Mouse (Mus musculus) testis, adult 2 months (tissue): ENCODE measurements around the gene Setx.

ENCODE experiments used
- CTCF ChIP-seq: fragments of 200-500 bp; IDR thresholded peaks from 2 replicates; pipeline ENCODE4 v1.5.1; 2012; ENCODE audit warnings: low read depth, mild to moderate bottlenecking, inconsistent platforms, low read length, moderate library complexity; ENCODE audit not compliant: control insufficient read depth, insufficient read depth, insufficient replicate concordance
- POLR2A ChIP-seq: fragments of 200-500 bp; IDR thresholded peaks from 2 replicates; pipeline ENCODE4 v1.6.1; 2012; ENCODE audit warnings: low read depth, mild to moderate bottlenecking, inconsistent platforms, low read length, moderate library complexity; ENCODE audit not compliant: control insufficient read depth

DNA sequence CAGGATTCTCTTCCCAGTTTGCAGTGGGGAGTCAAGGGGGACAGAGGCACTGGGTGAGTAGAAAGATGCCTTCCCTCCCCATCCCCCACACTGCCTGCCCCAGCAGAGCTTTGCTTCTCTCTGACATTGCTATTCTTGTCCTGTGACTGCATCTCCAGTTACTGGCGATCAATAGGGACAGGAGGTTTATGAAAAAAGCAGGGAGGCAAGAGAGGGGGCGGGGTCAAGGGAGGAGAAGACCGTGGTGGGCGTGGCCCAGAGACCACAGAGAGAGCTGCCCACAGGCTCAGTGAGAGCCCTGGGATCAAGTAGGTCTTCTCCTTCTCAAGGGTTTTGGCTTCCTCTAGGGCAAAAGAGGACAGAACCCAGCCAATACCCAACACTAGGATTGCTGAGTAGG is 98.3 kb downstream of the Setx start:
- TF ChIP-seq POLR2A (no peak), CTCF (no peak)
